Comparison of ENCODE assay signal across 8 mouse cellular contexts in the genomic region with DNA sequence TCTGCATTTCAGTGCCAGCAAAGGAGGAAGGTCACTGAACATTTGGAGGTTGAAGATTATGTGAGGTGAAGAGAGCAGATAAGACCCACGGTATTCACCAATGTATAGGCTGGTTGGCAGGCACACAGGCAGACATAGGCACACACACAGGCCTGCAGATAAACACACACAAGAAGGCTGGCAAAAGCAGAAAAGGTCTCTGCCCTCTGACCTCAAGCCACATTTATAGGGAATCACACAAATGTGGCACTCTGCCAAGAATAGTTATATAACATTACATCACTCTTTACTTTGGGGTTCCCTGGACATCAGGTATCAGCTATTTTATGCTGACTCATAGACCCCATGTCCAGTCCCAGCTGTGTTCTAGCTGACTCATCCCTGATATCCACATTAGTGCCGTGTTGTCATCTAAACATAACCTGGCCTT.
DNase-seq lines count a peak whose midpoint lies in the region; ATAC-seq and TF ChIP-seq lines count a peak whose summit lies in the region.

No protein-coding gene starts in this region.

- peak; percentile 5 to 6 for DNase-seq in heart, postnatal 10 days
- DNase-seq in heart, embryonic 10.5 days (ENCODE audit: low spot score), result no peak
- peak; percentile 26 for DNase-seq in MN1 (ENCODE audit: low spot score)
- no peak for DNase-seq in urinary bladder, postnatal 25 days (ENCODE audit: low spot score)
- no peak for DNase-seq in kidney, postnatal 25 days
- DNase-seq in layer of hippocampus, adult 9-11 months, result no peak

- H3K4me1 ChIP-seq in heart, embryonic 10.5 days, result no peaks in the 10 kb centered on the region

- ATAC-seq in erythroid progenitor cell, adult 5-6 weeks (replicated peaks; ENCODE audit: low FRiP score, poor library complexity, severe bottlenecking), result peak; percentile 86

- H3K4me3 ChIP-seq in heart, embryonic 10.5 days, result no peak overlapping the region
- no peak overlapping the region for H3K4me3 ChIP-seq in myocyte

- WGBS in heart, embryonic 10.5 days, result 35% methylated on average over 2 of the region's 2 CpGs

- no peaks in the 10 kb centered on the region for H3K9me3 ChIP-seq in heart, embryonic 10.5 days

- H3K4me2 ChIP-seq in myocyte (ENCODE audit: low read depth), result peak overlapping the region; percentile 45

- H3K27me3 ChIP-seq in heart, embryonic 10.5 days (ENCODE audit: insufficient read depth, poor library complexity, severe bottlenecking), result no peaks in the 10 kb centered on the region
- H3K27me3 ChIP-seq in myocyte (ENCODE audit: control insufficient read depth, insufficient read depth, insufficient read length), result no peaks in the 10 kb centered on the region

- peaks cover 10% of the 10 kb centered on the region; the same call in 1 of the 2 replicates for H3K36me3 ChIP-seq in heart, embryonic 10.5 days
- no peaks in the 10 kb centered on the region for H3K36me3 ChIP-seq in myocyte (ENCODE audit: control insufficient read depth, insufficient read depth)

- no peak for TF ChIP-seq POLR2A in myocyte (IDR thresholded peaks at IDR 0.05; ENCODE audit: insufficient read length, low read depth)

- H3K27ac ChIP-seq in heart, embryonic 10.5 days, result no peak overlapping the region

- no peak overlapping the region for H3ac ChIP-seq in myocyte (ENCODE audit: control insufficient read depth, insufficient read length)

- intact Hi-C loops in heart, postnatal 10 days (cut with DNase I), result no loop called here

- no peaks in the 10 kb centered on the region for H3K79me2 ChIP-seq in myocyte (ENCODE audit: control insufficient read depth, insufficient read depth)

TF ChIP-seq in myocyte, 11 proteins besides CTCF, POLR2A, EP300 and RAD21:
- no peak for TF ChIP-seq TCF12 (IDR thresholded peaks at IDR 0.05; ENCODE audit: insufficient read depth, poor library complexity, severe bottlenecking)
- no peak for TF ChIP-seq POLR2AphosphoS2 (IDR thresholded peaks at IDR 0.05; ENCODE audit: insufficient read length, low read depth)
- peak in 1 of 3 experiments; percentile 66 for TF ChIP-seq MYOD1 (IDR thresholded peaks at IDR 0.05; ENCODE audit: control insufficient read depth in 1 of 3, insufficient read length in 2 of 3, low read depth in 2 of 3)
- no peak for TF ChIP-seq TCF3 (IDR thresholded peaks at IDR 0.05; ENCODE audit: insufficient read length, low read depth)

Comparison
In these comparisons a context has a peak if more than half of its experiments do, and no peak if none do; other contexts are left out.
1. DNase-seq: peak in heart, postnatal 10 days (2 of 2) and MN1 (single experiment); none in heart, embryonic 10.5 days (single experiment), urinary bladder, postnatal 25 days (single experiment), kidney, postnatal 25 days (0 of 2) and layer of hippocampus, adult 9-11 months (single experiment).